Mouse (Mus musculus) layer of hippocampus, adult 9-10 months (tissue): ENCODE measurements around the gene Gm10256.
"Not testable (repeated sequence)": the region's sequence is repeated elsewhere in the genome, so short reads cannot be mapped to it uniquely, and the experiment has no call there.

Experiments used
- DNase-seq: peaks from one replicate; pipeline ENCODE4 v3.0.0; 2022; ENCODE audit warnings: low spot score

Gm10256 gene

DNA sequence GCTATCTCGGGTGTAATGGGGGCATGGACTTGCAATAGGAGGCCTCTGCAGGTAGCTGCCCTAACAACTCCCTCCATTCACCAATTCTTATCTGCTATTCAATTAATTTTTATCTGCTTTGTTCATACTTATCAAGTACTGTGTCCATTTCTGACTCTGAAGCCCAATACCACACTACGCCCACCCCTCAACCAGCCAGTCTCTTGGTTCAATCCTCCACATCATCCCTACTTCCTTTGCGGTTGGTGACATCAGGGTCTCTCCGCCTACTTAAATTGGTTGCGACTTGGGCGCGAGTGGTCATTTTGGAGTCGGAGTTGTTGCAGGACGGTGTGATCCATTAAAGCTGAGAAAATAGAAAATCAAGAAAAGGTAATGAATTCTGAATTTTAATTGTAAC is at the start of gene Gm10256, which contains the start of gene Rbmy:
Gene Gm10256, plus strand, starts transcription at position 320 of the 400 bp plus-strand sequence.
Gene Rbmy, plus strand, starts transcription at position 301 of the 400 bp plus-strand sequence.
- not testable (repeated sequence) for DNase-seq

DNA sequence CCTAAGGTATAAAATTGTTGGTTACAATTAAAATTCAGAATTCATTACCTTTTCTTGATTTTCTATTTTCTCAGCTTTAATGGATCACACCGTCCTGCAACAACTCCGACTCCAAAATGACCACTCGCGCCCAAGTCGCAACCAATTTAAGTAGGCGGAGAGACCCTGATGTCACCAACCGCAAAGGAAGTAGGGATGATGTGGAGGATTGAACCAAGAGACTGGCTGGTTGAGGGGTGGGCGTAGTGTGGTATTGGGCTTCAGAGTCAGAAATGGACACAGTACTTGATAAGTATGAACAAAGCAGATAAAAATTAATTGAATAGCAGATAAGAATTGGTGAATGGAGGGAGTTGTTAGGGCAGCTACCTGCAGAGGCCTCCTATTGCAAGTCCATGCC is 34.4 kb upstream of the Gm10256 start, which contains the start of gene Gm4064:
Gene Gm4064, minus strand, starts transcription at position 101 of the 400 bp plus-strand sequence.
- DNase-seq: not testable (repeated sequence)

DNA sequence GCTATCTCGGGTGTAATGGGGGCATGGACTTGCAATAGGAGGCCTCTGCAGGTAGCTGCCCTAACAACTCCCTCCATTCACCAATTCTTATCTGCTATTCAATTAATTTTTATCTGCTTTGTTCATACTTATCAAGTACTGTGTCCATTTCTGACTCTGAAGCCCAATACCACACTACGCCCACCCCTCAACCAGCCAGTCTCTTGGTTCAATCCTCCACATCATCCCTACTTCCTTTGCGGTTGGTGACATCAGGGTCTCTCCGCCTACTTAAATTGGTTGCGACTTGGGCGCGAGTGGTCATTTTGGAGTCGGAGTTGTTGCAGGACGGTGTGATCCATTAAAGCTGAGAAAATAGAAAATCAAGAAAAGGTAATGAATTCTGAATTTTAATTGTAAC is 70.2 kb downstream of the Gm10256 start, which contains the start of gene Gm10352:
Gene Gm10352, plus strand, starts transcription at position 301 of the 400 bp plus-strand sequence.
- not testable (repeated sequence) for DNase-seq
